28 mouse cellular contexts compared by ENCODE assay signal in the genomic region with DNA sequence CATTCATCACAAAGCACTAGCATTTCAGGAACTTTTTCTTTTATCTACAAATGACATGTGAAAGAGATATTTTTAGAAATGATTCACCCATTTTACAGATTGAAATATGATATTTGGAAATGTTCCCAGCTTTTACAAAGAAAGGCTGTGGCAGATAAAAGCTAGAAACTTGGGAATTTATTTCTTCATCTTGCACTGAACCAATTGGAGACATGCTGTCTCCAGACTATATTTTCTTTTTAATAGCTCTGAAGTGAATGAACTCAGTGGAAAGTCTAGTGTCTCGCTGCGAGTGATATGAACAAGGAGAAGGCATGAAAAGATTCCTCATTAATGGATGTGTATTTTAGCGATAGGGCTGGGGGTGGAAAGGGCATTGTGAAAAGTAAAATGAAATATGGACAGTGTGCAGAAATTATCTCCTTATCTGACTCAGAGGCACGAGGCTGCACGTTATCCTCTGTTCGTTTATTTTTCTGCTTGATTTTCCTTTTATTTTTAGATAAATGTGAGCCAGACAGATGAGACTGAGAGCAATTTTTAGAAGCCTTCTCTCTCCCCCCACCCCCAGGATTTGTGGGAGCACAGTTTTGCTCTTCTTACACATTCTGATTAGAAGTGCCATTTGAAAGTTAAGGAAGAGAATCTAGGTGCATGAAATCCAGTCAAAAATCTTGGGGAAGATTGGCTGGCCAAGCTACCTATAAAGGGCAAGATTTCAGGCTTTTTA.
DNase-seq lines count a peak whose midpoint lies in the region; ATAC-seq and TF ChIP-seq lines count a peak whose summit lies in the region.
"Had no signal": no experiment of that assay in that cellular context is flagged by ENCODE, and none has a peak within 500 bp of the region (broad histone marks: within the 10 kb centered on the region; RNA-seq: fewer than 3 reads in every experiment).

No protein-coding gene starts in this region.

- H3K4me1 ChIP-seq in kidney, adult 2 months (ENCODE audit: control insufficient read depth, insufficient read depth, low read length): no peaks in the 10 kb centered on the region
- no peaks in the 10 kb centered on the region for H3K4me1 ChIP-seq in liver, adult 2 months (ENCODE audit: control insufficient read depth, insufficient read depth, low read length)
- no peaks in the 10 kb centered on the region for H3K4me1 ChIP-seq in liver, embryonic 11.5 days (replicated peaks; ENCODE audit: control insufficient read depth, insufficient read depth, low read length)
- peaks cover 5% of the 10 kb centered on the region; the same call in 1 of the 2 replicates for H3K4me1 ChIP-seq in kidney, embryonic 16.5 days (ENCODE audit: insufficient read depth, low read length)
- H3K4me1 ChIP-seq: embryonic facial prominence, embryonic 13.5 days; forebrain, embryonic 12.5 days; limb, embryonic 15.5 days; midbrain, embryonic 12.5 days had no signal

- no peaks in the 10 kb centered on the region for H3K27me3 ChIP-seq in kidney, adult 2 months (replicated peaks; ENCODE audit: control insufficient read depth, insufficient read depth, low read length)
- peaks cover 2% of the 10 kb centered on the region; the same call in 1 of the 2 replicates for H3K27me3 ChIP-seq in liver, adult 2 months (ENCODE audit: control insufficient read depth, insufficient read depth, low read length)
- no peaks in the 10 kb centered on the region for H3K27me3 ChIP-seq in liver, embryonic 11.5 days (replicated peaks; ENCODE audit: control insufficient read depth, insufficient read depth, low read length)
- no peaks in the 10 kb centered on the region for H3K27me3 ChIP-seq in kidney, embryonic 16.5 days (ENCODE audit: insufficient read depth, low read length)
- H3K27me3 ChIP-seq: embryonic facial prominence, embryonic 13.5 days; forebrain, embryonic 12.5 days; limb, embryonic 15.5 days; midbrain, embryonic 12.5 days had no signal

- peak; percentile 40 for DNase-seq in kidney, adult 2 months
- DNase-seq in kidney, postnatal 10 days: no peak
- peak; percentile 17 for DNase-seq in liver, adult 2 months (ENCODE audit: extremely low read depth, low read depth, low spot score)
- no peak for DNase-seq in liver, embryonic 11.5 days (ENCODE audit: low spot score)
- peak; percentile 13 for DNase-seq in 3T3-L1 (ENCODE audit: low read depth, low spot score)
- DNase-seq in embryo, embryonic 10.5 days (ENCODE audit: low spot score): no peak
- DNase-seq in adrenal gland, postnatal 36 days: no peak
- DNase-seq: adrenal gland, adult 8-10 months; B cell, adult 2 months; cerebellum, adult 2 months; cerebellum, postnatal 25 days; embryo, embryonic 11 days; gastrocnemius, adult 2 months; heart, adult 11 months; heart, postnatal 14 days; layer of hippocampus, postnatal 36 days; left cerebral cortex, postnatal 4 days; lung, postnatal 14 days had no signal

- TF ChIP-seq CTCF in kidney, adult 2 months (conservative IDR thresholded peaks at IDR 0.05; ENCODE audit: insufficient read depth, insufficient read length, low read depth, low read length): no peak
- TF ChIP-seq CTCF in liver, adult 2 months (IDR thresholded peaks at IDR 0.05; ENCODE audit: low read depth, low read length): no peak

- no peaks in the 10 kb centered on the region for H3K36me3 ChIP-seq in kidney, adult 2 months (ENCODE audit: control insufficient read depth, insufficient read depth, low read length)
- H3K36me3 ChIP-seq in liver, adult 2 months (ENCODE audit: control insufficient read depth, insufficient read depth, low read length): no peaks in the 10 kb centered on the region
- H3K36me3 ChIP-seq in liver, embryonic 11.5 days (ENCODE audit: control insufficient read depth, insufficient read depth, low read length): no peaks in the 10 kb centered on the region
- no peaks in the 10 kb centered on the region for H3K36me3 ChIP-seq in kidney, embryonic 16.5 days (ENCODE audit: insufficient read depth, low read length)
- H3K36me3 ChIP-seq: embryonic facial prominence, embryonic 13.5 days; forebrain, embryonic 12.5 days; limb, embryonic 15.5 days; midbrain, embryonic 12.5 days had no signal

- H3K9ac ChIP-seq in liver, adult 2 months (ENCODE audit: low read depth, low read length): no peak overlapping the region
- no peak overlapping the region for H3K9ac ChIP-seq in liver, embryonic 11.5 days (ENCODE audit: low read depth, low read length)
- no peak overlapping the region; the same call in 1 of the 2 replicates for H3K9ac ChIP-seq in kidney, embryonic 16.5 days (replicated peaks; ENCODE audit: low read length)
- H3K9ac ChIP-seq: embryonic facial prominence, embryonic 13.5 days; forebrain, embryonic 12.5 days; limb, embryonic 15.5 days; midbrain, embryonic 12.5 days had no signal

- H3K27ac ChIP-seq in kidney, adult 2 months (ENCODE audit: insufficient read depth, low read depth, low read length): peak overlapping the region; percentile 38
- H3K27ac ChIP-seq in liver, adult 2 months (replicated peaks; ENCODE audit: insufficient read depth, low read depth, low read length): no peak overlapping the region
- H3K27ac ChIP-seq in liver, embryonic 11.5 days (ENCODE audit: low read depth, low read length): no peak overlapping the region
- H3K27ac ChIP-seq in kidney, embryonic 16.5 days (ENCODE audit: low read length): peak overlapping the region; percentile 75
- H3K27ac ChIP-seq: embryonic facial prominence, embryonic 13.5 days; forebrain, embryonic 12.5 days; gastrocnemius, adult 2 months; hindbrain, postnatal 0 days; layer of hippocampus, adult 2 months; limb, embryonic 15.5 days; midbrain, embryonic 12.5 days had no signal

- 54% methylated on average over 6 of the region's 6 CpGs for WGBS in kidney, adult 2 months
- WGBS in liver, adult 2 months: 64% methylated on average over 6 of the region's 6 CpGs
- WGBS in liver, embryonic 11.5 days: 59% methylated on average over 6 of the region's 6 CpGs
- WGBS in kidney, embryonic 16.5 days: 40% methylated on average over 6 of the region's 6 CpGs

- H3K79me2 ChIP-seq in liver, adult 2 months (ENCODE audit: control insufficient read depth, insufficient read depth, low read length): no peaks in the 10 kb centered on the region

- H3K4me3 ChIP-seq in kidney, adult 2 months (ENCODE audit: insufficient read depth, low read depth, low read length): no peak overlapping the region
- H3K4me3 ChIP-seq in liver, adult 2 months (ENCODE audit: insufficient read depth, low read depth, low read length): no peak overlapping the region
- no peak overlapping the region for H3K4me3 ChIP-seq in liver, embryonic 11.5 days (ENCODE audit: low read depth, low read length)
- no peak overlapping the region for H3K4me3 ChIP-seq in kidney, embryonic 16.5 days (ENCODE audit: low read length)
- H3K4me3 ChIP-seq: embryonic facial prominence, embryonic 13.5 days; erythroblast, embryonic 14.5 days; forebrain, embryonic 12.5 days; gastrocnemius, adult 2 months; layer of hippocampus, adult 2 months; limb, embryonic 15.5 days; midbrain, embryonic 12.5 days had no signal

- TF ChIP-seq POLR2A in kidney, adult 2 months (IDR thresholded peaks at IDR 0.05; ENCODE audit: low read depth, low read length): no peak
- TF ChIP-seq POLR2A in liver, adult 2 months (IDR thresholded peaks at IDR 0.05; ENCODE audit: extremely low read depth, insufficient read depth, low read length): no peak

- no peak for ATAC-seq in liver, embryonic 11.5 days (replicated peaks; ENCODE audit: low FRiP score)
- ATAC-seq in kidney, embryonic 16.5 days (ENCODE audit: low FRiP score, low TSS enrichment): peak; percentile 77
- ATAC-seq: activated CD4-positive, CD25-positive, alpha-beta regulatory T cell, adult 4 months; hindbrain, postnatal 0 days had no signal

- H3K9me3 ChIP-seq in liver, embryonic 11.5 days (ENCODE audit: control insufficient read depth, low read length): no peaks in the 10 kb centered on the region
- H3K9me3 ChIP-seq in kidney, embryonic 16.5 days (ENCODE audit: low read length): no peaks in the 10 kb centered on the region
- H3K9me3 ChIP-seq: embryonic facial prominence, embryonic 13.5 days; forebrain, embryonic 12.5 days; limb, embryonic 15.5 days; midbrain, embryonic 12.5 days had no signal

- no peak overlapping the region for H3K4me2 ChIP-seq in liver, embryonic 11.5 days
- no peak overlapping the region for H3K4me2 ChIP-seq in kidney, embryonic 16.5 days (replicated peaks; ENCODE audit: low read depth, low read length)
- H3K4me2 ChIP-seq: embryonic facial prominence, embryonic 13.5 days; forebrain, embryonic 12.5 days; heart, embryonic 11.5 days; limb, embryonic 15.5 days; midbrain, embryonic 12.5 days had no signal

Comparison
In these comparisons a context has a peak if more than half of its experiments do, and no peak if none do; other contexts are left out.
1. DNase-seq: peak in kidney, adult 2 months (single experiment), liver, adult 2 months (single experiment) and 3T3-L1 (single experiment); none in kidney, postnatal 10 days (single experiment), liver, embryonic 11.5 days (single experiment), embryo, embryonic 10.5 days (single experiment) and adrenal gland, postnatal 36 days (0 of 2).
2. H3K27ac ChIP-seq: peak in kidney, adult 2 months (single experiment) and kidney, embryonic 16.5 days (single experiment); none in liver, adult 2 months (single experiment) and liver, embryonic 11.5 days (single experiment).